Mouse (Mus musculus) hindbrain, embryonic 13.5 days (tissue): ENCODE data around the gene Suclg2. TPM values are rescaled to one million over a fixed set of nuclear protein-coding genes. Genes with fewer than 3 reads are reported as not detected.
A peak's percentile ranks its signal among the peaks of the same experiment; 100 is the strongest.

Source experiments
- ATAC-seq: fragments of 200-750 bp; cut with Nextera tagmentation; 2 replicates; pipeline ENCODE4 v1.8.0; 2017; ENCODE audit warnings: moderate TSS enrichment; ENCODE audit not compliant: low FRiP score
- H3K27ac ChIP-seq: fragments of 300-500 bp; sonication (generic); 2 replicates; pipeline ENCODE4 v1.5.1; 2015; ENCODE audit warnings: inconsistent platforms, mild to moderate bottlenecking, moderate library complexity
- H3K27me3 ChIP-seq: fragments of 300-500 bp; sonication (generic); 2 replicates; pipeline ENCODE4 v1.6.1; 2015; ENCODE audit warnings: mild to moderate bottlenecking, inconsistent platforms
- H3K36me3 ChIP-seq: fragments of 300-500 bp; sonication (generic); 2 replicates; pipeline ENCODE4 v1.6.1; 2015; ENCODE audit warnings: mild to moderate bottlenecking, inconsistent platforms
- H3K4me1 ChIP-seq: fragments of 300-500 bp; sonication (generic); replicated peaks from 2 replicates; pipeline ENCODE4 v1.6.1; 2015; ENCODE audit warnings: inconsistent platforms
- H3K4me2 ChIP-seq: fragments of 300-500 bp; sonication (generic); 2 replicates; pipeline ENCODE4 v1.6.1; 2015; ENCODE audit warnings: inconsistent platforms, mild to moderate bottlenecking, moderate library complexity
- H3K4me3 ChIP-seq: fragments of 300-500 bp; sonication (generic); 2 replicates; pipeline ENCODE4 v1.5.1; 2015; ENCODE audit warnings: mild to moderate bottlenecking, inconsistent platforms
- H3K9ac ChIP-seq: fragments of 300-500 bp; sonication (generic); 2 replicates; pipeline ENCODE4 v1.6.1; 2015; ENCODE audit warnings: mild to moderate bottlenecking, inconsistent platforms
- H3K9me3 ChIP-seq: fragments of 300-500 bp; sonication (generic); 2 replicates; pipeline ENCODE4 v1.6.1; 2016; ENCODE audit warnings: inconsistent platforms
- WGBS: fragments of 180-500 bp; shearing (Covaris S2); methylation state at CpG from one replicate; pipeline ENCODE4 v1.1.7; 2015; 5-methylcytosine and 5-hydroxymethylcytosine counted together
- polyA plus RNA-seq: library from polyadenylated mRNA; unstranded; fragments of >200 nt; fragmentation: Nextera tagmentation; extraction: Ambion mirVana; gene quantifications from 2 replicates; pipeline ENCODE4 v1.2.1, GENCODE M21; 2015

Gene Suclg2
- polyA plus RNA-seq = 17.1 TPM in 2 replicates

DNA sequence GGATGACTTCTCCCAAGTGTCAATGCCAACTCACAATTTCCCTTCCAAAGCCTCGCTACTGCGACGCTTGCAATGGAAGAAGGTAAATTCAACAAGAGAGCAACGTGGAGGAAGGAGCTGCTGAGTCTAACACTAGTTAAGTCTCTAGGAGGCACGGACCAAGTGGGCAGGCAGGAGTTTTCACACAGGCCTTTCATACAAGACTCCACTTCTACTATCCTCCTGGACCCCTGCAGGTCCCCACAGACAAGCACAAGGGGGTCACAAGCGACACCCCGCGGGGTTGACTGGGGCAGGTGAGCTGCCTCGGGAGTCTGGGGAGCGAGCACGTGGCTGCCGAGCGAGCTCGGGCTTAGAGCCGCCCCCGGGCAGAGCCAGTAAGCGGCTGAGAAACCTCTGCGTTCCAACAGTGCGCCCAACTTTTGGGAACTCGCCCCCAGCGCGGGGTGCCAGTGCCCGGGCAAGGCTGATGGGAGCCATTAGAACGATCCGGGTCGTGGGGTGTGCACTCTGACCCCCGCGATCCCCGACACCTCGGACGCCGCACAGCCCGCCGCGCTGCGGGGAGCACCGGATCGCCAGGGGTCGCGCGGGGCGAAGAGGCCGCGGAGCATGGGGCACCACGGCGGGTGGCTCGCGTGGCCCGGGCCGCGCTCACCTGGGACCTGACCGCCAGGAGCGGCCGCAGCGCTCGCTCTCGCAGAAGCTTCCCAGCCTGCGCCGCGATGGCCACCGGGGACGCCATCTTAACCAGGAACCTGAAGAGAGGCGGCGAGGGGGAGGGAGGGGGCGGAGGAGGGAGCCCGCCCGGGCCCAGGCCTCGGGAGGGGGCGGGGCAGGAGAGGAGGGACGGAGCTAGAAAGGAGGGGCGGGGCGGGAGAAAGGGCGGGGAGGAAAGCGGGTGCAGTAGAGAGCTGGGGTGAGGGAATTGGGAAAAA, at the start of gene Suclg2:
Gene Suclg2, minus strand, starts transcription at position 770 of the 938 bp plus-strand sequence.
- Histone ChIP-seq H3K9me3 (no peaks in the 10 kb centered on the region), H3K4me2 (peak within 1 kb of the TSS; percentile 93), H3K27me3 (no peaks in the 10 kb centered on the region), H3K36me3 (no peaks in the 10 kb centered on the region), H3K27ac (peak within 1 kb of the TSS; percentile 73), H3K9ac (peak within 1 kb of the TSS; percentile 88), H3K4me1 (peaks cover 6% of the 10 kb centered on the region), H3K4me3 (peak within 1 kb of the TSS; percentile 82)
- ATAC-seq = peak; percentile 87
- WGBS = under 1% methylated on average over 69 of the region's 74 CpGs

DNA sequence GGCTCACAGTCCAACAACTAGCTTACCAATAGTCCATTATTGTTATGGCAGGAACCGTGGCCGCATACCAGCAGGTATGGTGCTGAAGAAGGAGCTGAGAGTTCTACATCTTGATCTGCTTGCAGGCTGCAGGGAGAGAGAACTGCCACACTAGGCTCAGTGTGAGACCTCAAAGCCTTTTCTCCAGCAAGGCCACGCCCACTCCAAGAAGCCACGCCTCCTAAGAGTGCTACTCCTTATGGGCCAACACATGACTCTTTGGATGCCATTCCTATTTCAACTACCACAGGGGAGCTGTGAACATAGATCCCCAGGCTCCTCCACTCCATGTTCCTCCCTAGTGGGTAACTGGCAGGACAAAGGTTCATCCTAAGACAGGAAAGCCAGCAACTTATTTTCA, 48.0 kb upstream of the Suclg2 start:
- ATAC-seq = no peak
- H3K27me3 ChIP-seq = no peaks in the 10 kb centered on the region
- 66% methylated on average over 4 of the region's 4 CpGs for WGBS
- H3K27ac ChIP-seq = no peak overlapping the region
- H3K9me3 ChIP-seq = no peaks in the 10 kb centered on the region
- H3K4me3 ChIP-seq = no peak overlapping the region
- H3K9ac ChIP-seq = no peak overlapping the region
- no peaks in the 10 kb centered on the region for H3K4me1 ChIP-seq
- no peaks in the 10 kb centered on the region for H3K36me3 ChIP-seq
- no peak overlapping the region for H3K4me2 ChIP-seq

DNA sequence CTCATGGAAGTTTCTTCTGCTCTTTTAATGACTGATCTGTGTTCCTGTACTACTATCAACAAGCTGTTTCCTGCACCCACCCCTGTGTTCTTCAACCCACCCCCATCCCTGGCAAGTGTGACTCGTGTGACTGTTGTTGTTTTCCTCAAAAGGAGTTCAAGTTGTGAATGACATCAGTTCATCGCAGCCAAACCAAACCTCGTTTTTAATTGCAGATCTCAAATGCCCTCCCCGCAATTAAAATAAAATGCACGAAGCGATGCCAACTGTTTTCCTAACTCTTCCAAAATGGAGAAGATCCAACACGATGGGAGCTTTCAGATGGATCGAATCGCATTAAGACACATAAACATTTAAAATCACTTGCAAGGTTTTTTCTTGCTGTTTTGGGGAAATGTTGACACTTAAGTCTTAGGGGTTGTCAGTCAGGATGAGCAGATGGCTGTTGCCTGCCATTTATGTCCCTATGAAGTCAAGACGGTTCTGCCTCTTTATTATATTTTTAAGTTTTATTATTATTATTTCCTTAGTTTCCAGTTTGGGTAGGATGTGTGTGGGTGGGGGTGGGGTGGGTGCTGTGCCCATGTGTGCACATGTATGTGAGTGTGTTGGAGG, 41.1 kb upstream of the Suclg2 start:
- no peaks in the 10 kb centered on the region for H3K4me1 ChIP-seq
- no peak overlapping the region for H3K27ac ChIP-seq
- H3K4me3 ChIP-seq = no peak overlapping the region
- no peak overlapping the region for H3K4me2 ChIP-seq
- no peak overlapping the region for H3K9ac ChIP-seq
- no peak for ATAC-seq
- 88% methylated on average over 10 of the region's 10 CpGs for WGBS
- H3K27me3 ChIP-seq = no peaks in the 10 kb centered on the region
- H3K9me3 ChIP-seq = no peaks in the 10 kb centered on the region
- no peaks in the 10 kb centered on the region for H3K36me3 ChIP-seq

DNA sequence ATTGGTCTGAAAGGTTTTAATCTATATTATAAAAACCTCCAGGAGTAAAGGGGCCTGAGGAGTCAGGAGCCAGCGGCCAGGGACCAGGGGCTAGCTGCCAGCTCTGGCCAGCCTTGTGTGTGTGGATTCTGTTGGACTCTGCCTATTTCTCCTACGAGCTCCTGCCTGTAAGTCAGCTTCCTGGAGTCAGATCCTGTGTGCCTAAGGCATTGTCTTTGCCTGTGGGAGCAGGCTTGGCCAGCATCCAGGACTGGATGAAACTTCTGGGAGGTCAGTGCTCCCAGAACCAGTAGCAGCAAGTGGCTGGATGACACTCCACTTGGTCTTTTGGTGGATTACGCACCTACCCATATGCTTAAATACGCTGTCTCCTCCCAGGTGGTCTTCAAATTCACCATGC, 23.8 kb upstream of the Suclg2 start:
- Histone ChIP-seq H3K9ac (no peak overlapping the region), H3K4me2 (no peak overlapping the region), H3K27me3 (no peaks in the 10 kb centered on the region), H3K4me1 (no peaks in the 10 kb centered on the region; the same call in 1 of the 2 replicates), H3K9me3 (no peaks in the 10 kb centered on the region), H3K27ac (no peak overlapping the region), H3K4me3 (no peak overlapping the region), H3K36me3 (no peaks in the 10 kb centered on the region)
- WGBS = 91% methylated on average over 4 of the region's 4 CpGs
- ATAC-seq = no peak

DNA sequence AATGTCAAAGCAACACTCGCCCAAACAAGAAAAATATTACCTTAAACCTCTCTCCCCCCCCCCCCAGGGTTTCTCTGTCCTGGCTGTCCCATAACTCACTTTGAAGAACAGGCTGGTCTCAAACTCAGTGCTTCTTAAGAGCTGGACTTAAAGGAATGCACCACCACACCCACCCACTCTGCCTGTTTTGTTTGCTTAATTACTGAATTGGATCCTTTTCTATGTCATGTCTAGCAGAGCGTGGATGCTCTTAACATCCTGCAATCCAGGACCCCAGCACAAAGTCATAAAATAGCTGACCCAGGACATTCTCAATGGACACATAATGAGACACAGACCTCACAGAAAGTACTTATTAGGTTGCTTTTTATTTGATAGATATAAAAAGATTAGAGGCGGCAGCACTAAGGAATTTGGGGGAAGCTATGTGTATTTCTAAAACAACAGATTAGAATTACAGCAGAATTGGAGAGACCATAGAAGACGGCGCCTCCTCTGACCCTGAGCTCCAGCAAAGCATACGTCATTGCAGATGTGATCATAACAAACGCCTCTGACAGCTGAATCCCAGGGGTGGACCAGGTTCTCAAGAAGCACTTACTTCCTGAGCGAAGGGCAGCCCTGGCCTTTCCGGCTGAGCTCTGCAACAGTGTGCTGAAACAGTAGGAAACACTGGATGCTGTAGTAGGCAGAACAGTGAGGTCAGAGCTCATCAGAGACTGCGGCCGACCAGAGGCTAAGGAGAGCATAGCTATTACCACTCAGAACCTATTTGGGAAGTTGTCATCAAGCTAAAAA, 13.2 kb upstream of the Suclg2 start:
- Histone ChIP-seq H3K9ac (no peak overlapping the region), H3K27me3 (no peaks in the 10 kb centered on the region), H3K9me3 (no peaks in the 10 kb centered on the region), H3K4me2 (no peak overlapping the region), H3K27ac (no peak overlapping the region), H3K4me1 (no peaks in the 10 kb centered on the region), H3K36me3 (no peaks in the 10 kb centered on the region), H3K4me3 (no peak overlapping the region)
- no peak for ATAC-seq
- 55% methylated on average over 11 of the region's 11 CpGs for WGBS

DNA sequence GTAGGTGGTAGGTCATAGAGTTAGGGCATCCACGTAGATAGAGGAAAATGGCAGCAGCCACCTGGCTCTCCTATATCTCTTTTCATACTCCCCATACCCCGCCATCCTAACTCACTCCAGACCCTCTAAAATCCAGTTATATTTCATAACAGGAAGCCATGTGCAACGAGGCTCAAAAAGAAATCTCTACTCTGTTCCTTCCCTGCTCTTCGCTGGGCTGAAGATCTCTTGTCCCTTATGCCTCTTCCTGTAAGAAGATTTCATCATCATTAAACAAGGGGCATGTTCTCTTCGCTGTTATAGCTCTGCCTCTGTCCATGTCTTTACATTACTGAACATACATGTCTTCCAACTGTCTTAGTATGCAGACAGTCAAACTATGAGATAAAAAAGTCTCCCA, 10.8 kb upstream of the Suclg2 start:
- Histone ChIP-seq H3K27ac (no peak overlapping the region), H3K27me3 (no peaks in the 10 kb centered on the region), H3K36me3 (no peaks in the 10 kb centered on the region), H3K9ac (no peak overlapping the region), H3K4me2 (no peak overlapping the region), H3K9me3 (no peaks in the 10 kb centered on the region), H3K4me1 (peaks cover 6% of the 10 kb centered on the region; the same call in 1 of the 2 replicates), H3K4me3 (no peak overlapping the region)
- WGBS = 90% methylated on average over 5 of the region's 5 CpGs
- no peak for ATAC-seq

DNA sequence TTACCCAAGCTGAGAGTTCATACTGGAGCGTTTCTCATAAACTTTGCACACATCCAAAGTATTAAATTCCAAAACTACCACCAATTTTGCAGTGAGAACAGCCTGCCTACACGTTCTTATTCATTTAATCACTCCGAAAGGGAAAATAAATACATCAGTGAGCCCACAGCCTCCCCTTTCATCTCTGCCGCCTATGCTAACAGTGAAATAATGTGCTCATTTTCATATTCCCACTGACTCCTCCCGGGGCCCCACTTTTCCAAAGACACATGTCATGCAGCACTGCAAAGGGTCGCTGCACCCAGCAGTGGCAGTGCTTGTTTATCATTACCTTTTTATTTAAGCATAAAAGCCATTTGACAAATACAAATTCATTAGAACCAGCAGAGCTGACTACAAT, 6.7 kb upstream of the Suclg2 start:
- Histone ChIP-seq H3K9ac (no peak overlapping the region), H3K36me3 (no peaks in the 10 kb centered on the region), H3K4me2 (no peak overlapping the region), H3K27ac (no peak overlapping the region), H3K4me1 (peaks cover 6% of the 10 kb centered on the region; the same call in 1 of the 2 replicates), H3K9me3 (no peaks in the 10 kb centered on the region), H3K27me3 (no peaks in the 10 kb centered on the region), H3K4me3 (no peak overlapping the region)
- WGBS = 33% methylated on average over 6 of the region's 6 CpGs
- no peak for ATAC-seq

DNA sequence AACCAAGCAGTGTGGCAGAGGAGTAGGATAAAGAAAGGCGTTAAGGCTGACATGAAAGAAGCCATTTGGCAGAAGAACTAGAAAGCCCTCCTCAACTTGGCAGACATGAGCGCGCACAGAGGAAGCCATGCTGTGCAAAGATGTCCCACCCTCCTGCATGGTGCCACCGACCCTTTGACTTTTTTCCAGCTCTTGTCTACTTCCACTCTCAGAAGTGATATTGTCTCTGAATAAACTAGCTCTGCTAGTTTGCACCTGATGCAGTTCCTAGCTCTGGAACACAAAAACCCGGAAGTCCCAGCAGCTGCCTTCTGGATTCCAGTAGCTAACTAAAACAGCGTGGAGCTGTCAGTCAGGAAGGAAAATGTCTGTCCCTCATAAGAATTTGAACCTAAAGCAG, 4.8 kb upstream of the Suclg2 start:
- Histone ChIP-seq H3K9ac (no peak overlapping the region), H3K4me1 (peaks cover 11% of the 10 kb centered on the region; the same call in 1 of the 2 replicates), H3K9me3 (no peaks in the 10 kb centered on the region), H3K36me3 (no peaks in the 10 kb centered on the region), H3K27me3 (no peaks in the 10 kb centered on the region), H3K4me3 (no peak overlapping the region), H3K27ac (no peak overlapping the region), H3K4me2 (no peak overlapping the region)
- no peak for ATAC-seq
- WGBS = 53% methylated on average over 6 of the region's 6 CpGs

DNA sequence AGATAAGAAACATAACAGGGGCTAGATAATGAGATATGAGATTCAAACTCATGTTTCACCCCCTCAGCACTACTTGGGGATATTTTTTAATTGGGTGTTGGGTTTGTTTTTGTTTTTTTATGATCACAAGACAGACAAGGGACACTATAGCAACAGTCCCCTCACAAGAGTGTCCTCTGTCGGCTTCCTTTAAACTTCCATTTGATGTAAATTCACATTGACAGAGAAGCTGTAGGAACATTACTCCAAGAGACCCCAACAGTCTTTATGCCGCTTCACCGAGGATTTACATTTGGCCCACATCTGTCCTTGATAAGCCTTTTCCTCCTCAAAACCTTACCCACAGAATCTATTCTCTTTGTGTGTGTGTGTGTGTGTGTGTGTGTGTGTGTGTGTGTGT, 1.2 kb upstream of the Suclg2 start:
- peaks cover 4% of the 10 kb centered on the region for H3K4me1 ChIP-seq
- H3K36me3 ChIP-seq = no peaks in the 10 kb centered on the region
- no peak overlapping the region for H3K4me3 ChIP-seq
- H3K27ac ChIP-seq = no peak overlapping the region
- 89% methylated on average over 3 of the region's 3 CpGs for WGBS
- no peaks in the 10 kb centered on the region for H3K27me3 ChIP-seq
- ATAC-seq = no peak
- no peak overlapping the region for H3K4me2 ChIP-seq
- H3K9me3 ChIP-seq = no peaks in the 10 kb centered on the region
- H3K9ac ChIP-seq = no peak overlapping the region

DNA sequence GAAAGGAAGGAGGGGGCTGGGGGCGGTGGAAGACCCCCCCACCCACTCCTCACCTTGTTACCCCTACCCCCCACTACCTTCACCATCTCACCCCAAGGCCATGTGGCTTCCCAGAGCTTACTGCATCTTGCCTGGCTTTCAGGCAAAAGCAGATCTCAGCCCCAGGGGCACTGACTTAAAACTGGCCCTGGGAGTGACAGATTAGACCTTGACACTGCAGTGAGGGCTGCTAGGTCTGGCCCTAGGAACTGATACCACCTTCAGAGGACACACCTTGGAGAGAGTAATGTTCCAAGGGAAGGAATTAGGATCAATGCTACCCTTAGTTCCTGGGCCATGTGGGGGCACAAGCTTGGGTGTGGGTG, 351 bp upstream of the Suclg2 start:
- H3K27ac ChIP-seq = 0 out of 2 replicates have a peak overlapping the region, but pooled peaks have one; percentile 73
- ATAC-seq = peak; percentile 80
- no peaks in the 10 kb centered on the region for H3K36me3 ChIP-seq
- H3K27me3 ChIP-seq = no peaks in the 10 kb centered on the region
- no peaks in the 10 kb centered on the region for H3K9me3 ChIP-seq
- peak overlapping the region; percentile 82 for H3K4me3 ChIP-seq
- H3K9ac ChIP-seq = peak overlapping the region; percentile 88
- peaks cover 4% of the 10 kb centered on the region for H3K4me1 ChIP-seq
- 0% methylated on average over 1 of the region's 1 CpGs for WGBS
- peak overlapping the region; percentile 93 for H3K4me2 ChIP-seq

DNA sequence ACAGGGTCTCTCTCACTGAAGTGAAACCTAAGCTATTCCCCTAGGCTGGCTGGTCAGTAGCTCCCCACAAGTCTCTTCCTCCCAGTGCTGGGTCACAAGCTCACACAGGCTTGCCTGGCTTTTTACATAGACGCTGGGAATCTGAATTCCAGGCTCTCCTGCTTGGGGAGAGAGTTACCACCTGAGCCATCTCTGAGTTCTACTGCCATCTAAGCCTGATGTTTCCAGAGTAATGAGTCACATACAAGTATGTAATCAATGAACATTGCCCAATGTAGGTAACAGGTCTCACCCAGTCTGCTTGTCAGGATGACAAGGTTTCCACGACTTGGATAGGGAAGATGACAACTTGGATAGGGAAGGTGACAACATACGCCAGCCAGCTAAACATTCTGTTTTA, 1.5 kb downstream of the Suclg2 start:
- no peak overlapping the region for H3K27ac ChIP-seq
- 80% methylated on average over 3 of the region's 3 CpGs for WGBS
- no peak overlapping the region for H3K4me3 ChIP-seq
- no peaks in the 10 kb centered on the region for H3K9me3 ChIP-seq
- H3K27me3 ChIP-seq = no peaks in the 10 kb centered on the region
- no peaks in the 10 kb centered on the region for H3K36me3 ChIP-seq
- H3K9ac ChIP-seq = no peak overlapping the region
- peaks cover 8% of the 10 kb centered on the region for H3K4me1 ChIP-seq
- H3K4me2 ChIP-seq = no peak overlapping the region
- no peak for ATAC-seq

DNA sequence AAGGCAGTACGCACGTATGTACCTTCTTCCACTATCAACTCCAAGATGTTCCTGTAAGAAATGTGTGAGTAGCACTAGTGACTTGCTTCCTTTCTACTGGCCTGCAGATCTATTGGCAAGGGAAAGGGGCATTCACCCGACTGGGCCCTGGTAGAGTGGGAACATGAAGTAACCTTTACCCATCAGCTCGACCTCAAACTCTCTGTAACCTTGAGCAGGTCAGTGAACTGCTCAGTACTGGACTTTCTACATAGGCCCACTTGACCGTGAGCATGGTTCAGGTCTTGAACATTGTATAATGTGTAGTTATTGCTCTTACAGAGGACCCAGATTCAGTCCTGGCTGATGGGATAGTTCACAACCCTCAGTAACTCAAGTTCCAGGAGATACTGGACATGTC, 2.1 kb downstream of the Suclg2 start:
- no peak overlapping the region for H3K4me2 ChIP-seq
- H3K36me3 ChIP-seq = no peaks in the 10 kb centered on the region
- H3K27me3 ChIP-seq = no peaks in the 10 kb centered on the region
- H3K4me1 ChIP-seq = peaks cover 8% of the 10 kb centered on the region
- H3K27ac ChIP-seq = no peak overlapping the region
- H3K9ac ChIP-seq = no peak overlapping the region
- H3K9me3 ChIP-seq = no peaks in the 10 kb centered on the region
- no peak for ATAC-seq
- no peak overlapping the region for H3K4me3 ChIP-seq
- WGBS = 91% methylated on average over 5 of the region's 5 CpGs
